Mouse (Mus musculus) neural tube, embryonic 11.5 days (tissue): ENCODE measurements around the gene Apopt1. TPM values are rescaled to one million over a fixed set of nuclear protein-coding genes. Genes with fewer than 3 reads are reported as not detected.
A peak's percentile ranks its signal among the peaks of the same experiment; 100 is the strongest.

Source experiments
- ATAC-seq: fragments of 200-750 bp; cut with Nextera tagmentation; 2 replicates; pipeline ENCODE4 v1.8.0; 2017; ENCODE audit warnings: moderate number of reproducible peaks, mild to moderate bottlenecking, moderate TSS enrichment, moderate library complexity; ENCODE audit not compliant: insufficient read depth, low FRiP score, low TSS enrichment
- DNase-seq: peaks from one replicate; pipeline ENCODE4 v3.0.0-alpha.2; 2015; ENCODE audit warnings: low spot score
- H3K27ac ChIP-seq: fragments of 300-500 bp; sonication (generic); 2 replicates; pipeline ENCODE4 v1.5.1; 2014; ENCODE audit warnings: low read depth, mild to moderate bottlenecking, low read length
- H3K27me3 ChIP-seq: fragments of 300-500 bp; sonication (generic); 2 replicates; pipeline ENCODE4 v1.6.1; 2014; ENCODE audit warnings: mild to moderate bottlenecking, low read length, mixed read lengths; ENCODE audit not compliant: control insufficient read depth, insufficient read depth
- H3K36me3 ChIP-seq: fragments of 300-500 bp; sonication (generic); 2 replicates; pipeline ENCODE4 v1.6.1; 2014; ENCODE audit warnings: mild to moderate bottlenecking, low read length, moderate library complexity, mixed read lengths; ENCODE audit not compliant: control insufficient read depth, insufficient read depth
- H3K4me1 ChIP-seq: fragments of 300-500 bp; sonication (generic); 2 replicates; pipeline ENCODE4 v1.6.1; 2014; ENCODE audit warnings: low read length, mixed read lengths; ENCODE audit not compliant: control insufficient read depth, insufficient read depth
- H3K4me2 ChIP-seq: fragments of 300-500 bp; sonication (generic); 2 replicates; pipeline ENCODE4 v1.6.1; 2014; ENCODE audit warnings: low read depth, mild to moderate bottlenecking, moderate library complexity
- H3K4me3 ChIP-seq: fragments of 300-500 bp; sonication (generic); 2 replicates; pipeline ENCODE4 v1.5.1; 2014; ENCODE audit warnings: low read depth, low read length
- H3K9ac ChIP-seq: fragments of 300-500 bp; sonication (generic); 2 replicates; pipeline ENCODE4 v1.6.1; 2014; ENCODE audit warnings: mild to moderate bottlenecking, low read length
- H3K9me3 ChIP-seq: fragments of 300-500 bp; sonication (generic); 2 replicates; pipeline ENCODE4 v1.6.1; 2016; ENCODE audit warnings: low read length; ENCODE audit not compliant: control insufficient read depth
- WGBS: fragments of 180-500 bp; shearing (Covaris S2); extraction: QIAGEN DNeasy Blood & Tissue Kit; methylation state at CpG from one replicate; pipeline ENCODE4 v1.1.7; 2014; 5-methylcytosine and 5-hydroxymethylcytosine counted together
- polyA plus RNA-seq: library from polyadenylated mRNA; unstranded; fragments of >200 nt; fragmentation: Nextera tagmentation; extraction: Ambion mirVana; gene quantifications from 2 replicates; pipeline ENCODE4 v1.2.1, GENCODE M21; 2014

Gene Apopt1
- polyA plus RNA-seq, 1 experiment from 2014 or later = 53.4 TPM

- Histone ChIP-seq H3K36me3 (no peaks in the 10 kb centered on the region; the same call in 1 of the 2 replicates), H3K9me3 (no peaks in the 10 kb centered on the region), H3K4me1 (peaks cover 14% of the 10 kb centered on the region), H3K27ac (no peak overlapping the region), H3K27me3 (no peaks in the 10 kb centered on the region), H3K4me3 (peak overlapping the region; percentile 94), H3K4me2 (peak overlapping the region; percentile 99), H3K9ac (no peak overlapping the region; the same call in 1 of the 2 replicates)
- WGBS = 86% methylated on average over 7 of the region's 7 CpGs
- no peak for ATAC-seq
- no peak for DNase-seq
Measured at GRCm38 (mm10) chr12:111760306-111760908, 47.3 kb downstream of the Apopt1 start.

GRCm38 (mm10) chr12:111762620-111763280 lies 49.7 kb downstream of the Apopt1 start:
- whole genome bisulfite sequencing = 94% methylated on average over 13 of the region's 13 CpGs
- Histone ChIP-seq H3K9ac (no peak overlapping the region), H3K4me3 (no peak overlapping the region), H3K4me1 (peaks cover 31% of the 10 kb centered on the region), H3K36me3 (no peaks in the 10 kb centered on the region; the same call in 1 of the 2 replicates), H3K4me2 (no peak overlapping the region), H3K27me3 (no peaks in the 10 kb centered on the region), H3K9me3 (no peaks in the 10 kb centered on the region), H3K27ac (no peak overlapping the region)
- no peak for DNase-seq
- ATAC-seq = no peak

GRCm38 (mm10) chr12:111766313-111767236 lies 53.5 kb downstream of the Apopt1 start:
- Histone ChIP-seq H3K27ac (0 out of 2 replicates have a peak overlapping the region, but pooled peaks have one; percentile 23), H3K4me1 (peaks cover 21% of the 10 kb centered on the region), H3K4me3 (no peak overlapping the region), H3K9me3 (no peaks in the 10 kb centered on the region), H3K9ac (peak overlapping the region; percentile 31; the same call in 1 of the 2 replicates), H3K36me3 (no peaks in the 10 kb centered on the region; the same call in 1 of the 2 replicates), H3K4me2 (peak overlapping the region; percentile 27; the same call in 1 of the 2 replicates), H3K27me3 (no peaks in the 10 kb centered on the region)
- DNase-seq (peak; percentile 38), ATAC-seq (0 out of 2 replicates have a peak, but pooled peaks have one; percentile 45)
- 36% methylated on average over 16 of the region's 16 CpGs for WGBS

GRCm38 (mm10) chr12:111768322-111768928 lies 55.4 kb downstream of the Apopt1 start:
- H3K9ac ChIP-seq = no peak overlapping the region
- no peaks in the 10 kb centered on the region for H3K27me3 ChIP-seq
- H3K36me3 ChIP-seq = peaks cover 7% of the 10 kb centered on the region
- no peak overlapping the region for H3K4me3 ChIP-seq
- H3K4me1 ChIP-seq = peaks cover 21% of the 10 kb centered on the region
- H3K4me2 ChIP-seq = no peak overlapping the region
- WGBS = 92% methylated on average over 10 of the region's 10 CpGs
- no peaks in the 10 kb centered on the region for H3K9me3 ChIP-seq
- no peak overlapping the region for H3K27ac ChIP-seq
- no peak for DNase-seq
- ATAC-seq = no peak

GRCm38 (mm10) chr12:111769306-111769705 lies 56.2 kb downstream of the Apopt1 start:
- Histone ChIP-seq H3K4me2 (no peak overlapping the region), H3K36me3 (peaks cover 8% of the 10 kb centered on the region), H3K27ac (no peak overlapping the region), H3K4me3 (no peak overlapping the region), H3K9ac (no peak overlapping the region), H3K27me3 (no peaks in the 10 kb centered on the region), H3K4me1 (peaks cover 21% of the 10 kb centered on the region), H3K9me3 (no peaks in the 10 kb centered on the region)
- DNase-seq (no peak), ATAC-seq (no peak)
- 42% methylated on average over 10 of the region's 10 CpGs for WGBS

GRCm38 (mm10) chr12:111769816-111770577 lies 56.9 kb downstream of the Apopt1 start:
- no peaks in the 10 kb centered on the region for H3K27me3 ChIP-seq
- no peak overlapping the region for H3K4me2 ChIP-seq
- ATAC-seq (no peak), DNase-seq (no peak)
- no peak overlapping the region for H3K9ac ChIP-seq
- peaks cover 14% of the 10 kb centered on the region for H3K36me3 ChIP-seq
- 72% methylated on average over 8 of the region's 9 CpGs for WGBS
- no peak overlapping the region for H3K4me3 ChIP-seq
- H3K27ac ChIP-seq = no peak overlapping the region
- no peaks in the 10 kb centered on the region for H3K9me3 ChIP-seq
- peaks cover 21% of the 10 kb centered on the region for H3K4me1 ChIP-seq

GRCm38 (mm10) chr12:111770651-111771050 lies 57.6 kb downstream of the Apopt1 start:
- DNase-seq (no peak), ATAC-seq (no peak)
- H3K27me3 ChIP-seq = no peaks in the 10 kb centered on the region
- H3K4me2 ChIP-seq = no peak overlapping the region
- 91% methylated on average over 10 of the region's 10 CpGs for WGBS
- peaks cover 19% of the 10 kb centered on the region for H3K4me1 ChIP-seq
- H3K9me3 ChIP-seq = no peaks in the 10 kb centered on the region
- H3K36me3 ChIP-seq = peaks cover 14% of the 10 kb centered on the region
- H3K27ac ChIP-seq = no peak overlapping the region
- H3K9ac ChIP-seq = no peak overlapping the region
- H3K4me3 ChIP-seq = no peak overlapping the region

GRCm38 (mm10) chr12:111774156-111774555 lies 61.1 kb downstream of the Apopt1 start:
- peaks cover 34% of the 10 kb centered on the region for H3K36me3 ChIP-seq
- DNase-seq = no peak

More at GRCm38 (mm10) chr12:111774156-111774555, 61.1 kb downstream of the Apopt1 start:
- Histone ChIP-seq H3K27ac (no peak overlapping the region), H3K4me3 (no peak overlapping the region), H3K9ac (no peak overlapping the region), H3K27me3 (no peaks in the 10 kb centered on the region), H3K9me3 (no peaks in the 10 kb centered on the region), H3K4me1 (0 out of 2 replicates have a peak, but pooled peaks cover 3% of the 10 kb centered on the region), H3K4me2 (no peak overlapping the region)
- no peak for ATAC-seq
- WGBS = 91% methylated on average over 16 of the region's 16 CpGs
